Mouse (Mus musculus): Measurements from ENCODE around the gene Ybx3. TPM values are rescaled to one million over a fixed set of nuclear protein-coding genes. Genes with fewer than 3 reads are reported as not detected.

Ybx3 gene
- polyA plus RNA-seq, 1 experiment from 2014 or later: 42.5 TPM

GRCm38 (mm10) chr6:131321854-131322639 is 66.2 kb downstream of the Ybx3 start:
- Histone ChIP-seq H3K27me3 (ENCODE audit: control insufficient read depth, insufficient read depth, low read length) (no peaks in the 10 kb centered on the region), H3K4me3 (ENCODE audit: low read depth, low read length) (no peak overlapping the region)
- ATAC-seq (replicated peaks; ENCODE audit: low FRiP score): no peak

DNA sequence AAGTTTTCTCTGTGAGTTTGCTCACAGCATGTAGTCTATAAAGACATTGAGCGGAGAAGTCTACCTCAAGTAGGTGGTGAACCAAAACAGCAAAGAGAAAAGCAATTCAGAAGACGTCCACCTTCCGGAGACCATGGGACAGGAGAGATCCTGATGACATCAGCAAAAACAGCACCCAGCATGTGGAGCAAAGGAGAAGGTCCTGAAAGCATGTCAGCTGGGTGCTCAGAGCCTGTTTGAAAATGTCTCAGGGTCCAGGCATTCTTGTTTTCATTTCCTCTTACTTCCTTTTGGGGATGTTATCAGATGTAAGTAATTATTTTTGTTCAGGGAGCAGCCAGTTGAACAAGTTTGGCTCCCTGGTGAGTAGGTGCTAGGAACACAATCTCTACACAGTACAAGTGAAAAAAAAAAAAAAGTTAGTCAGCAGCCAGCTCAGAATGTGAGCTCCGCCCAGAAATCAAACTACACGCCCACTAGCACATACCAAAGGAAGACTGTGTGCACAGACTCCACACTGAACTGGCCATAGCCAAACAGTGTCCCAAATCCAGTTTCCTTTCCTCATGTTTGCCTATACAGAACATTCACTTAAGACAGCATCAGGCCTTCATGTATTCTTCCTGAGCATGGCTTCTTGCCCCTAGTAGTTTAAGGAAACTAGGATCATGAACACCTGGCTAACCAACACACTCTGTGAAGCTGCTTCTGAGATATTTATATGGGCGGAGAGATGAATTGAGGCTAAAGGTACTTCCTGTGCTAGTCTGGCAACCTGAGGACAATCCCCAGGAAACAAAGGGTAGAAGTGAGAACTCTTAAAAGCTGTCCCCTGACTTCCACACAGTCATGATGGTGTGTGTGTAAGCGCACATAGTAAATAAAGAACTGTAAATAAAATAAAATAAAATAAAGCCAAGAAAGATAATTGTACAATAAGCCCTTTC is 71.8 kb downstream of the Ybx3 start:
- 85% methylated on average over 7 of the region's 7 CpGs for WGBS

More at GRCm38 (mm10) chr6:131321854-131322639, 66.2 kb downstream of the Ybx3 start:
- no peaks in the 10 kb centered on the region for H3K4me1 ChIP-seq (replicated peaks; ENCODE audit: control insufficient read depth, insufficient read depth, low read length)
- no peaks in the 10 kb centered on the region for H3K36me3 ChIP-seq (ENCODE audit: control insufficient read depth, insufficient read depth, low read length)
- WGBS: 77% methylated on average over 3 of the region's 3 CpGs
- DNase-seq (ENCODE audit: low spot score): no peak
- H3K27ac ChIP-seq (ENCODE audit: low read depth, low read length): no peak overlapping the region
- no peaks in the 10 kb centered on the region for H3K9me3 ChIP-seq (ENCODE audit: control insufficient read depth, low read length)
- no peak overlapping the region for H3K4me2 ChIP-seq (ENCODE audit: low read depth, low read length, severe bottlenecking)
- no peak overlapping the region for H3K9ac ChIP-seq (ENCODE audit: low read length)

More for the DNA sequence above, 71.8 kb downstream of the Ybx3 start:
- Histone ChIP-seq H3K4me2 (ENCODE audit: low read depth, low read length, severe bottlenecking) (no peak overlapping the region), H3K36me3 (ENCODE audit: control insufficient read depth, insufficient read depth, low read length) (no peaks in the 10 kb centered on the region), H3K9ac (ENCODE audit: low read length) (no peak overlapping the region), H3K9me3 (ENCODE audit: control insufficient read depth, low read length) (no peaks in the 10 kb centered on the region), H3K27me3 (ENCODE audit: control insufficient read depth, insufficient read depth, low read length) (no peaks in the 10 kb centered on the region), H3K27ac (ENCODE audit: low read depth, low read length) (no peak overlapping the region), H3K4me1 (replicated peaks; ENCODE audit: control insufficient read depth, insufficient read depth, low read length) (no peaks in the 10 kb centered on the region), H3K4me3 (ENCODE audit: low read depth, low read length) (no peak overlapping the region)
- DNase-seq (ENCODE audit: low spot score): no peak
- no peak for ATAC-seq (replicated peaks; ENCODE audit: low FRiP score)

Other genes starting within 250 kb of the Ybx3 start
- not detected in 2 replicates for gene Klra2, start 141.1 kb downstream of the Ybx3 start, polyA plus RNA-seq (2014; fragmentation: Nextera tagmentation; extraction: Ambion mirVana)
- gene Magohb, start 95.2 kb downstream of the Ybx3 start, polyA plus RNA-seq (2014; fragmentation: Nextera tagmentation; extraction: Ambion mirVana): 45.9 and 58.4 TPM in 2 replicates
- gene Styk1, start 34.9 kb downstream of the Ybx3 start, polyA plus RNA-seq (2014; fragmentation: Nextera tagmentation; extraction: Ambion mirVana): 0.91 and 1.4 TPM in 2 replicates
- gene 5430401F13Rik, start 97.9 kb upstream of the Ybx3 start, polyA plus RNA-seq (2014; fragmentation: Nextera tagmentation; extraction: Ambion mirVana): not detected in 2 replicates
- not detected in 2 replicates for gene Gm6619, start 97.9 kb upstream of the Ybx3 start, polyA plus RNA-seq (2014; fragmentation: Nextera tagmentation; extraction: Ambion mirVana)
- not detected in 2 replicates for gene Tas2r130, start 242.4 kb upstream of the Ybx3 start, polyA plus RNA-seq (2014; fragmentation: Nextera tagmentation; extraction: Ambion mirVana)

Data from forebrain, embryonic 11.5 days (tissue).